Mouse (Mus musculus): ENCODE results near the gene Vkorc1. TPM values are rescaled to one million over a fixed set of nuclear protein-coding genes. Genes with fewer than 3 reads are reported as not detected.

The Vkorc1 gene
- polyA plus RNA-seq, 1 experiment from 2014 or later, result 513 TPM

DNA sequence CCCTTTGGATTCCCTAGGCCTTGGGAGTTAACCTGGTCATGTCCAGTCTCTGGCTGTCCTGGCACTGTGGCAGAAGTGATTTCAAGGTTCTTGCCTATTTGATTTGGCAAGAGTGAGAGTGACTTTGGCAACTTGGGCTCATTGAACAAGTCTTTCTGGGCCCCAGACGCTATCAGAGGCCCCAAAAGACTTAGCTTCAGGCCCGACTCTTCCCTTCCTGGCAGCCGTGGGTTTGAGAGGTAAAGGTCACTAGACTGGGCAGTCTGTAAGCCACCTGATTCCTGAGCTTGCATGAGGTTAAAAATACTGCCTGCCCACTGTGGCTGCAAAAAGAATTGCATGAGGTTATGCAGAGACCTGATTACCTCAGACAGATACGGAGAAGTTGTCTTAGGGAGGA is 13.2 kb upstream of the Vkorc1 start:
- 76% methylated on average over 4 of the region's 4 CpGs for WGBS (ENCODE audit: insufficient replicate concordance)
- no peak overlapping the region for H3K27ac ChIP-seq (ENCODE audit: low read depth)
- no peak for DNase-seq
- peaks cover 46% of the 10 kb centered on the region for H3K36me3 ChIP-seq (replicated peaks; ENCODE audit: insufficient read depth, low read length)
- TF ChIP-seq CTCF (IDR thresholded peaks at IDR 0.05; ENCODE audit: low read depth), result no peak
- TF ChIP-seq EP300 (IDR thresholded peaks at IDR 0.05; ENCODE audit: low read depth), result no peak
- H3K9me3 ChIP-seq (ENCODE audit: low read length), result no peaks in the 10 kb centered on the region
- H3K9ac ChIP-seq (replicated peaks), result no peak overlapping the region
- no peak overlapping the region for H3K4me3 ChIP-seq (ENCODE audit: low read depth, low read length)
- H3K27me3 ChIP-seq (ENCODE audit: insufficient read depth, low read length), result no peaks in the 10 kb centered on the region
- ATAC-seq, result no peak
- no peak overlapping the region for H3K4me2 ChIP-seq (ENCODE audit: low read depth, low read length)
- H3K4me1 ChIP-seq (ENCODE audit: insufficient read depth), result peaks cover 19% of the 10 kb centered on the region

DNA sequence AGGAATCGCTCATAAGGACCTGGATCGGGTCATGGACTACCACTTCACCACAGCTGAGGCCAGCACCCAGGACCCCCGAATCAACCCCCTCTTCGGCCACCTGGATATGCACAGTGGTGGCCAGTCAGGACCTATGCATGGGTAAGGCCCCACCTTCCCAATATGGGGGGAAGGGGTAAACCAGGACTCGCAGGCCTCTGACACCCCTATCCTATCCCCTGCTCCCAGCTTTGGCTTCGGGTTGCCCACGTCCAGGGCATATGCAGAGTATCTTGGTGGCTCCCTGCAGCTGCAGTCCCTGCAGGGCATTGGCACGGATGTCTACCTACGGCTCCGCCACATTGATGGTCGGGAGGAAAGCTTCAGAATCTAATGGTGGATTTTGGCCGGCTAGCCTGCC is 12.5 kb upstream of the Vkorc1 start:
- H3K27me3 ChIP-seq (ENCODE audit: insufficient read depth, low read length), result no peaks in the 10 kb centered on the region
- no peak for TF ChIP-seq CTCF (IDR thresholded peaks at IDR 0.05; ENCODE audit: low read depth)
- no peak for TF ChIP-seq EP300 (IDR thresholded peaks at IDR 0.05; ENCODE audit: low read depth)
- H3K4me1 ChIP-seq (ENCODE audit: insufficient read depth), result peaks cover 13% of the 10 kb centered on the region
- no peak overlapping the region for H3K9ac ChIP-seq (replicated peaks)
- H3K27ac ChIP-seq (ENCODE audit: low read depth), result no peak overlapping the region
- H3K36me3 ChIP-seq (replicated peaks; ENCODE audit: insufficient read depth, low read length), result peaks cover 46% of the 10 kb centered on the region
- no peak for DNase-seq
- ATAC-seq, result no peak
- no peak overlapping the region for H3K4me2 ChIP-seq (ENCODE audit: low read depth, low read length)
- 90% methylated on average over 12 of the region's 12 CpGs for WGBS (ENCODE audit: insufficient replicate concordance)
- H3K9me3 ChIP-seq (ENCODE audit: low read length), result no peaks in the 10 kb centered on the region
- H3K4me3 ChIP-seq (ENCODE audit: low read depth, low read length), result no peak overlapping the region

DNA sequence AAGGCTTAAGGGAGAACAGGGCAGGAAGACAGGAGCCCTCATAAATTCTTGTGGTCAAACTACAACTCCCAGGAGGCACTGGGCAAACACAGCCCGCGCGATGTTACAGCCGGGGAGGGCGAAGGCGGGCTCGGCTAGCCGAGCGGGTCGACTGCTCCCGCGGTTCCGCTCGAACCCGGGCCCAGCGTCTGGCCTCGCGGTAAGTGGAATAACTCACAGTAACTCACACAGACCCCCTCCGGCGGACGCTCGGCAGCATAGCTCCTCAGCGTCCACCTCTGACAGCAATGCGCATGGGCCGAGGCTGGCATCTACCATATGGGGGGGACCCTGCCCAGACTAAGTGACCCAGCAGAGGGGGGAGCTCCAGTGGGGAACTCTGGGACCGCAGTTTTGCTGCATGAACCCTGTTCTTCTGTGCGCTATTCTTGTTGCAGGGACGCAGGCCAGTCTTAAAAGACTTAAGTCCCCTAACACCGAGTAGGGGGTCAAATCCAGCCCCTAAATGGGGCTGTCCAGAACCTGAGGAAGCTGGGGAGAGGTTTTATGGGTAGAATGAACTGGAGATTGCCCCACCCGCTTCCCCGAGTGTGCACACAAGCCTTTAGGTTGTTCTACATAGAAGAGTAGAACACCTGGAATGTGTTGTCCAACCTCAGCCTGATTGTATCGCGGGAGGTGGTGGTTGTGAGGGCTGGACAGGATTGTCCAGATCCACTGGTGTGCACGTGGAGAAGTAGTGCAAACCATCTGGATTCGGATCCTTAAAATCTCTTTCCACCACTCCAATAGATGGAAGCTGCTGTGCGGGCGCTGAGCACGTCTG is 8.8 kb upstream of the Vkorc1 start, which contains the start of gene Bckdk:
Bckdk (plus strand) TSS at position 112 of the 826 bp plus-strand sequence.
- 7% methylated on average over 38 of the region's 38 CpGs for WGBS (ENCODE audit: insufficient replicate concordance)
- Histone ChIP-seq H3K27ac (ENCODE audit: low read depth) (peak within 1 kb of the TSS; percentile 78), H3K4me1 (ENCODE audit: insufficient read depth) (peaks cover 23% of the 10 kb centered on the region), H3K9ac (replicated peaks) (peak within 1 kb of the TSS; percentile 90), H3K4me3 (ENCODE audit: low read depth, low read length) (peak within 1 kb of the TSS; percentile 82), H3K4me2 (ENCODE audit: low read depth, low read length) (peak within 1 kb of the TSS; percentile 93), H3K27me3 (ENCODE audit: insufficient read depth, low read length) (no peaks in the 10 kb centered on the region), H3K9me3 (ENCODE audit: low read length) (no peaks in the 10 kb centered on the region), H3K36me3 (replicated peaks; ENCODE audit: insufficient read depth, low read length) (peaks cover 38% of the 10 kb centered on the region)
- TF ChIP-seq CTCF (IDR thresholded peaks at IDR 0.05; ENCODE audit: low read depth), result no peak
- TF ChIP-seq EP300 (IDR thresholded peaks at IDR 0.05; ENCODE audit: low read depth), result no peak; the same call in 1 of the 2 replicates
- ATAC-seq (peak; percentile 90), DNase-seq (peak; percentile 84)

DNA sequence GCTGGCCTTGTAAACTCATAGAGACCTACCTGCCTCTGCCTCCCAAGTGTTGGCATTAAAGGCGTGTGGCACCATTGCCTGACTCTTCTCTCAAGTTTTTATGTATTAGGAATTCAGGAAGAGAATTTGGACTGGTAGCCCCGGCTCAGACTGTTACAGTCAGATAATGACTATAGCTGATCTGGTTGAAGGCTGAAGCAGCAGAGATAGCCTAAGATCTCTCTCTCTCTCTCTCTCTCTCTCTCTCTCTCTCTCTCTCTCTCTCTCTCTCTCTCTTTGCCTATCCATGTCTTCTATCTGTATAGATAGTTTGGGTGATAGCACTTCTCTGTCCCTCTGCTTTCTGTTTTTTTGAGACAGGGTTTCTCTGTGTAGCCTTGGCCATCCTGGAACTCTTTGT is 6.4 kb upstream of the Vkorc1 start:
- Histone ChIP-seq H3K27me3 (ENCODE audit: insufficient read depth, low read length) (no peaks in the 10 kb centered on the region), H3K4me2 (ENCODE audit: low read depth, low read length) (no peak overlapping the region), H3K36me3 (replicated peaks; ENCODE audit: insufficient read depth, low read length) (peaks cover 15% of the 10 kb centered on the region), H3K27ac (ENCODE audit: low read depth) (no peak overlapping the region), H3K9me3 (ENCODE audit: low read length) (no peaks in the 10 kb centered on the region), H3K4me1 (ENCODE audit: insufficient read depth) (peaks cover 32% of the 10 kb centered on the region), H3K4me3 (ENCODE audit: low read depth, low read length) (no peak overlapping the region), H3K9ac (replicated peaks) (no peak overlapping the region)
- no peak for ATAC-seq
- 55% methylated on average over 2 of the region's 2 CpGs for WGBS (ENCODE audit: insufficient replicate concordance)
- DNase-seq, result no peak
- TF ChIP-seq EP300 (IDR thresholded peaks at IDR 0.05; ENCODE audit: low read depth), result no peak
- TF ChIP-seq CTCF (IDR thresholded peaks at IDR 0.05; ENCODE audit: low read depth), result no peak

DNA sequence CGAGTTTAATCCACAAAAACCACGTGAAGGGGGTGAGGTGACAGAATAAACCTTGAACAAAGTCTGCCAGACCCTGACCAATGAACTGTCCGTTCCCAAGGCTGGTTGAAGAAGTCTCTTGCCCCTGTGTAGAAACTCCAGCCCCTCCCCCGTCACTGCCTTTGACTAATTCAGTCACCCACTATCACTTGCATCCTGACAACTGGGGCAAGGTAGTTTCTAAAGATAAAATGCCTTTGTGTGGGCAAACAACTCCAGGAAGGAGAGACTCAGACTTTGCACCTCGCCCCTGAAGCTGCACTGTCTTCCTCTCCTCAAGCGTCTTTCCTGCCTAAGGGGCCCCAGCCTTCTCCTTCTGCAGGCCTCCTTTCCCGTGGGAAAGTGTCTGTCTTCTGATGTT is 4.6 kb upstream of the Vkorc1 start:
- TF ChIP-seq EP300 (IDR thresholded peaks at IDR 0.05; ENCODE audit: low read depth) (no peak), CTCF (IDR thresholded peaks at IDR 0.05; ENCODE audit: low read depth) (no peak)
- ATAC-seq, result no peak
- no peak overlapping the region; the same call in 1 of the 2 replicates for H3K4me2 ChIP-seq (ENCODE audit: low read depth, low read length)
- H3K27ac ChIP-seq (ENCODE audit: low read depth), result no peak overlapping the region
- WGBS (ENCODE audit: insufficient replicate concordance), result 21% methylated on average over 7 of the region's 7 CpGs
- H3K4me1 ChIP-seq (ENCODE audit: insufficient read depth), result peaks cover 36% of the 10 kb centered on the region
- no peak for DNase-seq
- H3K9ac ChIP-seq (replicated peaks), result no peak overlapping the region
- no peaks in the 10 kb centered on the region; the same call in 1 of the 2 replicates for H3K36me3 ChIP-seq (replicated peaks; ENCODE audit: insufficient read depth, low read length)
- no peaks in the 10 kb centered on the region for H3K27me3 ChIP-seq (ENCODE audit: insufficient read depth, low read length)
- no peaks in the 10 kb centered on the region for H3K9me3 ChIP-seq (ENCODE audit: low read length)
- no peak overlapping the region for H3K4me3 ChIP-seq (ENCODE audit: low read depth, low read length)

DNA sequence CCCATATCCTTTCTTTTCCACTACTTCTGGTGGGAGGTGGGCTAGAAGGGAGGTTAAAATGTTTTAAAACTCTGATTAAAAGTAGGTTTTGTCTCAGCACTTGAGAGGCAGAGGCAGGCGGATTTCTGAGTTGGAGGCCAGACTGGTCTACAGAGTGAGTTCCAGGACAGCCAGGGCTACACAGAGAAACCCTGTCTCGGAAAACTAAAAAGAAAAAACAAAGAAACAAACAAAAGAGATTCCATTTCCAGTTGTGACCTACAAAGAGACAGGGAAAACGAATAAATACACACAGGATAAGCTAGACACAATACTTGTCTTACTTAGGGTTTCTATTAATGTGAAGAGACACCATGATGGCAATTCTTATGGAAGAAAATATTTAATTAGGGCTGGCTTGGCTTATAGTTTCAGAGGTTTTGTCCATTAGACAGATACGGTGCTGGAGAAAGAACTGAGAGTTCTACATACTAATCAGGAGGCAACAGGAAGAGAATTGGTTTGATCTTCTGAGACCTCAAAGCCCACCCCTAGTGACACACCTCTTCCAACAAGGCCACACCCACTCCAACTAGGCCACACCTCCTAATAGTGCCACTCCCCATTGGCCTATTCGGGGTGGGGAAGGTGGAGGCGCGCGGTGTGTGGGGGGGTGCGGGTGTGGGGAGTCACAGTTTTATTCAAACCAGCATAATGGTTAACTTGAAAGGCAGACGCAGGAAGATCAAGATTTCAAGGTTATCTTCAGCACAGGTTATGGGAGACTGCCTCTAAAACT is 3.0 kb upstream of the Vkorc1 start:
- no peak overlapping the region for H3K9ac ChIP-seq (replicated peaks)
- ATAC-seq (no peak), DNase-seq (peak; percentile 49)
- WGBS (ENCODE audit: insufficient replicate concordance), result 35% methylated on average over 10 of the region's 10 CpGs
- no peaks in the 10 kb centered on the region for H3K27me3 ChIP-seq (ENCODE audit: insufficient read depth, low read length)
- H3K36me3 ChIP-seq (replicated peaks; ENCODE audit: insufficient read depth, low read length), result no peaks in the 10 kb centered on the region
- no peaks in the 10 kb centered on the region for H3K9me3 ChIP-seq (ENCODE audit: low read length)
- peaks cover 29% of the 10 kb centered on the region for H3K4me1 ChIP-seq (ENCODE audit: insufficient read depth)
- H3K27ac ChIP-seq (ENCODE audit: low read depth), result peak overlapping the region; percentile 37; the same call in 1 of the 2 replicates
- H3K4me3 ChIP-seq (ENCODE audit: low read depth, low read length), result no peak overlapping the region
- no peak for TF ChIP-seq EP300 (IDR thresholded peaks at IDR 0.05; ENCODE audit: low read depth)
- no peak for TF ChIP-seq CTCF (IDR thresholded peaks at IDR 0.05; ENCODE audit: low read depth)
- peak overlapping the region; percentile 22; the same call in 1 of the 2 replicates for H3K4me2 ChIP-seq (ENCODE audit: low read depth, low read length)

All from liver, postnatal 0 days (tissue).